Mouse (Mus musculus) lung, adult 2 months (tissue): Measurements from ENCODE around the gene Kcna7.

Experiments
- CTCF ChIP-seq: fragments of 200-500 bp; IDR thresholded peaks from 2 replicates; pipeline ENCODE4 v1.5.1; 2011; ENCODE audit warnings: mild to moderate bottlenecking, low read length, control low read depth; ENCODE audit not compliant: insufficient read depth
- POLR2A ChIP-seq: fragments of 200-500 bp; IDR thresholded peaks from 2 replicates; pipeline ENCODE4 v1.6.1; 2011; ENCODE audit warnings: low read depth, mild to moderate bottlenecking, control low read depth, low read length, borderline replicate concordance; ENCODE audit errors: extremely low read depth

GRCm38 (mm10) chr7:45449974-45450373, 44.5 kb downstream of the Kcna7 start:
- no peak for TF ChIP-seq CTCF
- no peak for TF ChIP-seq POLR2A
